Mouse (Mus musculus) layer of hippocampus, postnatal 10 days (tissue): Measurements from ENCODE around the gene Cemip2. TPM values are rescaled to one million over a fixed set of nuclear protein-coding genes. Genes with fewer than 3 reads are reported as not detected.
A peak's percentile ranks its signal among the peaks of the same experiment; 100 is the strongest.

Experiments used
- DNase-seq, 2 experiments: peaks; one replicate each; pipeline ENCODE4 v3.0.0; 2021; ENCODE audit warnings: low spot score in 2 of 2
- total RNA-seq, 2 experiments: library from RNA; stranded (reverse); gene quantifications; 2 replicates each; pipeline ENCODE4 v1.2.3; 2021

Cemip2 gene
- total RNA-seq, 2 experiments from 2014 or later: 18.5 to 22.9 TPM

DNA sequence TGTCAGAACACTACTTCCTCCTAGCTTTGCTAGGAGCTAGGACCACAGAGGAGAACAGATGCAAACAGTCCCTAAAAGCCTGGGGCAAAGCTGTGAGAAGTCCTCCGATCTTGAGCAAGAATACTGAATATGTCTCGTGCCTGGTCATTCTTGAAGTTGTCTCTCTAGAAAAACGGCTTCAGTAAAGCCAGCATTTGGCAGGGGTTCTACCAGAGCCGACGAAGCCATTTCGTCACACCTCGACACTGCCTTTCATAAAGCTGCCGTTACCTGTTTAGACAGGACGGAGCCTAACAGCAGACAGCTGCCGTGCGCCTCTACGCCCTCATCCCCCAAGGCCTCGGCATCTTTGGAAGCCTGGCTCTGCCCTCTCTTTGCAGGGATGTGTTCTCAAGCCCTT, 35.4 kb downstream of the Cemip2 start:
- no peak for DNase-seq

DNA sequence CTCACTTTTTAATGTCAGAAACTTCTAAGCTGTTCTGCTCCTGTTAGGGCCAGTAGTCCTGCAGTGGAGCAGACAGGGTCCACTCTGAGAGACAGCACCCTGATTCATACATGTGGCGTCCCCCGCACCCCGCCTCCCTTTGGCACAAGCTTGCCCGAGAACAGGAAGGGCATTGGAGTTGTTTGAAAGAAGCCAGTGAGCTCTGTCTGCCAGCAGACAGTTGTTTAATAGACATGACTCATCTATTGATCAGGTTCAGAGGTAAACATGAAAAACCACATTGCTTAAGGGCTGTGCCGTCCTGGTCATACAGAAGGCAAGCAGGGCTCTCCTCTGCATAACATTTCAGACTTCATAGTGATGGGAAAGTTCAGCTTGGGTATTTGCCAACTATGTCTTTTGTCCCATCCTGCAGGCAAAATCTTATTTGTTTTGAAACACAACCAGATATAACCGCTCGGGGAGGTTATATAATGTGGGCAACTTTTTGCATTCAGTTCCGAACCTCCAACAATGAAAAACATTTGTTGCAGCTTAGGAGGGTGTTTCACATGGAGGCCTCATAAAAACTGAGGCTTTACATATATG, 36.4 kb downstream of the Cemip2 start:
- peak in 1 of 2 experiments; percentile 36 for DNase-seq

DNA sequence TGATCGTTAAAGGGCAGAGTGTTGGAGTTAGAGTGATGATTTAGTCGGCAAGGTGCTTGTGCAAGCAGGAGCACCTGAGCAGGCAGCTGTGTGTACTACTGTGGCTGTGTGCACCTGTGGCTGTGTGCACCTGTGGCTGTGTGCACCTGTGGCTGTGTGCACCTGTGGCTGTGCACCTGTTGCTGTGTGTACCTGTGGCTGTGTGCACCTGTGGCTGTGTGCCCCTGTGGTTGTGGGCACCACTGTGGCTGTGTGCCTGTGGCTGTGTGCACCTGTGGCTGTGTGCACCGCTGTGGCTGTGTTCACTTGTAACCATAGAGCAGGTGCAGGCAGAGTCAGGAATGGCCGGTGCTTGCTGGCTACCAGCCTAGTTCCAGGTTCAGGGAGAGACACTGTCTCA, 38.1 kb downstream of the Cemip2 start:
- no peak for DNase-seq

DNA sequence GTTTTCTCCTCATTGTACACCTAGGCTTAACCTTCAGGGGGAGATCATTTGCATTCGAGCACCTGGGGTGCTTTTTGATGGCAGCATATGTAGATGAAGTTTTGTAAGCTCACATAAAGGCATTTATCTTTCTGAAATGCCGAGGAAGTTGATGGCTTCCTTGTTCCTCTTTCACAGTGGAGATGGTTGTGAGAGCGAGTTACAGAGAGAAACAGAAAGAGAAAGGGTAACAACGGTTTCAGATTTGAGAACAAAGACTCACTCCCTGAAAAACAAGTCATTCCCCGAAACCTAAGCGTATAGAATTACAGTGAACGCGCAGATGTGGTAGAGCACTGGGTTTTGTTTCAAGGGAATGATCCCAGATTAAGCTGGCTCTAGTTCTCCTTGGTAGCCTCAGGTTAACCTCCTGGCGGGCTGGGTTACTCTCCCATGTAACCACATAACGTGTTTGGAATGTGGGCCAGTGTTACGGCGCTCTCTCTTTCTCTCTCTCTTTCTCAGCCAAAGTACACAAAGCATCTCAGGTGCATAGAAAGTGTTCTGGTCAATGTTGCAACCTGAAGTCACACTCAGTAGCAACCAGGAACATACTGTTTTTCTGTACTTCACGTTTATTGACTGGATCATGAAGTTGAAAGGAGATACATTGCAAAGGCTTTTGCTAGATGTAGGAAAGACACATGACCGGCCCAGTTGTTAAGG, 40.0 kb downstream of the Cemip2 start:
- no peak for DNase-seq

DNA sequence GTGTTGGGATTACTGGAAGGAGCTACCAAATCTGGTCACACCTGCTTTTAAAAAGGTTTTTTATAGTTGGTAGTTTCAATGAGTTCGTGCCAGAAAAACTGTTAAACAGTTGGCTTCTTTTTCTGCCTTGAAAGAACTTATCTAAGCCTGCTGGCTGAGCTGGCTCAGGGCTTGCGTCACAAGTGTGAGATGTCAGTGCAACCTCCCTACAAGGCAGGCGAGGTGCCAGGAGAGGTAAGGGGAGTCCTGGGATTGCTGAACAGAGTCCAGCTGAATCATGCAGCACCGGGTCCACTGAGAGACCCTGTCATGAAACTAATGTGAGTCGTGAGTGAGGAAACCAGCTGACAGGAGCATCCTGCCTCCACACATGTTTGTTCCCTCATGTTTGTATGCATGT, 41.4 kb downstream of the Cemip2 start:
- no peak for DNase-seq

DNA sequence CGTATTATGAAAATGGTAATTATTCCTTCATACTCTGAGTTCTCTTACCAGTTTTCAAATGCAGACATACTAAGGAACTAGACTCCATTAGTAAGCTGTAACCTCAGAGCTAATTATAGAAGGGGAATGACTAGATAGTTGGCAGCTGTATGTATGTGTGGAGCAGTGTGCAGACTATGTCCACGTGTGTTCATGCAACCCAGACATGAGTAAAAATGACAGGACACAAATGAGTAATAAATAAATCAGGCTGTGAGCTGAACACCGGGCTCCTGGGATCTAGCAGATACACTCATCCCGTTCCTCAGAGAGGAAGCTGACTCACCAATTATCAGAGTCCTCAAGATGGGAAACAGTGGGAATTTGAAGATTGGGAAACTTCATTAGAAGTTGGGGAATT, 42.0 kb downstream of the Cemip2 start:
- no peak for DNase-seq

DNA sequence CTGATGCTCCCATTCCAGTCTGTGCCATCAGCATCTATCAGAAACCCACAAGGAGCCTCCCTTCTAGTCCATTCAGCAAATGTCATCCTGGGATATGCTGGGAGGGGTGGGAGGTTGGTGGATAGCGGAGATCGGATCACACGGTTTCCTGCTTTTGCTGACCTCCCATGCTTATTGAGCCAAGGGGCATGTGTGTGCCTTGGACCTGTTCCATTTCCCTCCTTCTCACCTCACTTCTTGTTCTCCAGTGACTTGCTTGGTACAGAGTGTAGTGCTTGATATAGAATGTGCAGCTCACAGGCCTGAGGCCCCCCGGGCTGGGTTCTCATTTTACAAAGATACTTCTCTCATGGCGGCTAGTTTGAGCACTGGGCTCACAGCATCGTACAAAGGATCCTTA, 43.7 kb downstream of the Cemip2 start:
- DNase-seq: no peak

DNA sequence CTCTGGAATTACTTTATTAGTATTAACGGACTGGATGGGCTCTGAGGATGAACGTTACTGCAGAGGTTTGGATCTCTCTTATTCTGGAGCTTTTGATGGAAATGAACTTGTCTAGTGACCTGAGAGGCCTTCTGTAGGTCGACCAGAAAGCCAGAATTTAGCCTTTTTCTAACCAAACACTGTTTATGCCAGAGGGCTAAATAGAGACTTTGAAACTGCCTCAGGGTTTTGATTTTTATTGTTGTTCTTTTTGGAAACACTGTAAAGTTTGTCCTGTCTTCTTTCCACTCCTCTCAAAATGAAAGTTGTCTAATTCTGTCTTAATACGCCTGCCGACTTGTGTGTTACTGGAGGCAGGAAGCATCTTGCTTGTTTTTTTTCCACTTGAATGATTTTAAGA, 46.0 kb downstream of the Cemip2 start:
- DNase-seq: no peak

DNA sequence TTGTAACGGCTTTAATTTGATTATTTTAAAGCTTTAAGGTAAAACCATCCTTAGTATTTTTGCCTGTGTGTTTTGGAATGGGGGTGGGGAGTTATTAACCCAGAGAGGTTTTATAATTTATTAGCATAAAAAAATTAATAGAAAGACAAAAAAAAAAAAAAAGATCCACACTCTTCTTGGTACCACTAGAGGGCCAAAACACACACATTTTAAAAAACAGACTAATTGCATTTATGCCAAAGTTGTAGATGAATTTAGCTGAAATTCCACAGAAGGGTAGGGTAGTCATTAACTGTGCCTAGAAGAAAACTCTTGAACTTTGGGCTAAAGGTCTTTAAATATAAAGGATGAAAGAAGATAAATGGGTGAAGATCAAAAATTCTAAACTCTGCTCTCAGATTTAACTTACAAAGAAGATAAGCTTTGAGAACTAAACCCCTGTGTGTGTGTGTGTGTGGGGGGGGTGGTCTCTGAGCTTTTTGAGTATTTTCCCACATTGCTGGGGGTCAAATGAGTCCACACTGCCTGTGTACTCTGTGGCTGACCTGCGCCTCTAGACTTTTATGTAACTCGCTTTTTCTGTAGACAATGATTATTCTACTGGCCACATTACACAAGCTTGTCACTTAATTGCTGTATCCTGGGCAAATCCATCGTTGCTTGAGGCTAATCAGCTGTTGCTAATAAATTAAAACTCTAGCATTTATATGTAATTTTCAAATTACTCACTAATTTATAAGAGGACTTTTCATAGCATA, 47.2 kb downstream of the Cemip2 start:
- no peak for DNase-seq

DNA sequence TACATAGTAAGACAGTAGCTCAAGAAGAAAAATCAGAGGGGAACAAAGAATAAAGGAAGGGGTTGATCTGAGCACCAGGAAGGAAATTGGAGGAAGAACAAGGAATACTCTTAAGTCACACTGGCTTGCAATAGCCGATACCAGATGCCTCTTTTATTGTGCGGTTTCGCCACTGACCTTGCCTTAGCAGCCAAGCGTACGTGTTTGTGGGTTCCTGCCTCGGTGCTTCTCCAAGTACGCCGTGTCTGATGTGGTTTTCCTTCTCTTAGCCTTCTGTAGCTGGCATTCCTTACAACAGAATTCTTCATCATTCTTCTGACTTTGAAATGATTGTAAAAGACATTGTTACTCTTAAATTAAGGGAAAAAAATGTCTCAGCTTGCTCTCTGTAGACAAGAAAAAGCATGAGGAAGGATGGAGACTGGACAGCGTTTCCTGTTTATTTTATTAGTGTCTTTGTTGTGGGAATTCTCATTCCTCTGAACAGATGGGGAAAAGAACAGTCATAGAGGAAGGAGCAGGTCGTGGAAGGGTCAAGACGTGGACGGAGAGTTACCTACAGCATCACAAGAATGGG, 55.4 kb downstream of the Cemip2 start:
- no peak for DNase-seq

DNA sequence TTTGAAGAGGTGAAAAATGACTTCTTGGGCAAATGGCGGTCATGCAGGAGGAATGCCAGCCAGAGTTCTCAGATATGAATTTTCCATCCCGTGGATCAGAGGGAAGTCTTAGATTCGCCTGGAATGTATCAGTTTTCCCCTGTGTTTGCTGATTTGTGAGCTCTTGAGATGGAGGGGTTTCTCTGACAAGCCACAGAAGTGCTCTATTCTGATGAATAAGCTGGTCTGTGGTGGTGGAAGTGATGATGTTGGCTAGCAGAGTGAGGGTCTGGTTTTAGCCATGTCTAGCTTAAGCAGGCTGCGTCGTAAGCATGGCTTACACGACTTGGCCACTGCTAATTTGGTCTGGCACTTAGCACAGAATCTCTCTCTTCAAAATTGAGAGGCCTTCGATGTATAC, 56.8 kb downstream of the Cemip2 start:
- no peak for DNase-seq

DNA sequence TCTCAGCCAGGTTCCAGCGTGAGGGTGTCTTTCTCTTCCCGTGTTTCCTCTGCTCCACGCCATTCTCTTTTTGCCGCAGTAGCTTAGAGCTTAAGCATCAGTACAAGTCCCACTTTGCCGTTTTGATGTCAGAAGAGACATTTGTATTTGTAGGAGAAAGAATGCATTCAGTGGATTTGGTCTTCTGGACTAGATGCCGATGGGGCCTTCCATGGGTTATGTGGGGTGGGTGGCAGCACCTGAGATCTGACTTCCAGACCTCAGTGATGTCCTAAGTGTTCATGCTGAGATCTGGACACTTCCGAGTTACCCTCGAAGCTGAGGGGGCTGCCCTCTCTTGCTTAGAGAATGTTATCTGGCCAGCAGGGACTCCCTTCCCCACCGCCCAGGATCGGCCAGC, 72.6 kb downstream of the Cemip2 start:
- DNase-seq: no peak

DNA sequence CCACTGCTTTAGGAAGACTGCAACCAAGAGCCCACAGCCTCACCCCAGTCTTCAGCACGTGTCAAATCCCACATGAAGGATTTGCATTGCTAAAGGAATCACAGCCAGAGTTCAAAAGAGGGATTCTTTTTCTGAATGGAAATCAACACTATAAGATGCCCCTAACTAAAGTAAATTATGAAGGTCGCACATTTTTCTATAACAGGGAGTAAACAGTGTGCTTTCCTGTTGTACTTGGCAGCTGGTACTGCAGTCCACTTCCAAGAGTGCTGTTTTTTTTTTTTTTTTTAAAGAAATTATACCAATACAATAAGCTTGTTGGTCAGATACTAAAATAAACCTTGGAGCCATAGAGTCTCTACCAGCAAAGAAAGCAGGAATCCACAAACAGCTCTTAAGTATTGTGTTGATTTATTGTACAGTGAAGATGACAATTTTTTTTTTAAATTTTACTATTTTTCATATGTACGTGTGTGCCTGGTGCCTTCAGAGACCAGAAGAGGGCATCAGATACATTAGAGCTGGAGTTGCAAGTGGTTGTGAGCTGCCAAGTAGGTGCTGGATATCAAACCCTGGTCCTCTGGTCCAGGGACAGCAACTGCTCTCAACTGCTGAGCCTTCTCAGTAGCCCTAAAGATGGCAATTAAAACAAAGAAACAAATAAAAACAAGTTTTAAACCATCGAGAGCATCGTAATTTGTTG, 76.5 kb downstream of the Cemip2 start:
- no peak for DNase-seq

DNA sequence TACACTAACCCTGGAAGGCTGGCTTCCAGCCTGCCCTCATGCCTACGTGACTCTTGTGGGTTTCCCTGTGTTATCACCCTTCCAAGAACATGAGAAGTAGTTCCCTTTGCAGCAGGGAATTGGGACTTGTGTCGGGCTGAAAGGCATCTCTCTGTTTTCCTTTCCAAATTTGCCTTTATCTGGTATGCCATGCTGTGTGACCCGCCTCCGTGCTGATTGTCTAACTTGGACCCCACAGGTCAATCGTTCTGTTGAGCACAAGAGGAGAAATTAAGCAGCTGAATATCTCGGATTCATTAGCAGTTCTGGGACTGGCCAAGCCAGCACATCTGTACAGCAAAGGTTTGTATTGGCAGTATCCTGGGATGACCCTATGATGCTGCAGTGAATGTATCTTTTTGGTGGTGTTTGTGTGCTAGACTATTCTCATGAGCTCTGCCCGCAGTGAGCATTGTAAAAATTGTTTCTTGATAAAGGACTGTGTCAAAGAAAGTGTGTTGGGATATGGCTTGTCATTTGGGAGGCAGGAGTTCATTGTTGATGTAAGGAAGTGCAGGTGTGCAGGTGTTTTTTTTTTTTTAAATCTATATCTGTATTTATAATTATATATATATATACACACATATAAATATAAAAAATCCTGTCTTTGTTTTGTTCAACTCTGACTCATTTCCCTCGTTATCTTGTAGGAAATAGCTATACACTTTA, 77.4 kb downstream of the Cemip2 start:
- DNase-seq: no peak

DNA sequence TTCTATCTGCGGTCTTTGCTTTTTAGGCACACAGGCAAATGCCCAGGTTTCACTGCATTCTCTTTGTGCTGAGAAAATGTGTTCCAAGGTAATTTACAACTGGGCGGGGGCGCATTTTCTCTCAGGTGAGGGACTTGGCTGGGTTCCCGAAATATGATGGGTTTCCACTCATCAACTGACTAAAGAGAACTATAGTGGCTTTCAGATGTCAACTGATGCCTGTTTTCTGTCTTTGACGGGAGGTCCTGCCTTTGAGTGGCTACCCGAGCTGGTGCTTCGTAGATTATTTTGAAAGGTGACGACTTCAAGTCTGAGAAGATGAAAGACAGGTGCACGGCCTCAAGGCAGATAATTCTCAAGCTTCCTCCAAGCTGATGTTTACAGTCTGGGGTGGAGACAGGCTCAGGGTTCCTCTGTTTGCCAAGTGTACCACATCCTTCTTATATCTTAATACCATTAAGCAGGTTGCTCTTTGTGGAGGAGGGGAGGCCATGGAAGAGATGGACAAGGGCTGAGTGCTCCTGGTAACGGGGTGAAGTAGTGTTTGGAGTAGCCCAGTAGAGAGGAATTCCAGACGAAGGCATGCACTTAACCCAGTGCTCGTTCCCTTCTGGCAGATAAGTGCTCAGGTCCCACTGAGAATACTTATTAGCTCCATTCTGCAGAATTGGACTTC, 80.8 kb downstream of the Cemip2 start:
- DNase-seq: no peak

DNA sequence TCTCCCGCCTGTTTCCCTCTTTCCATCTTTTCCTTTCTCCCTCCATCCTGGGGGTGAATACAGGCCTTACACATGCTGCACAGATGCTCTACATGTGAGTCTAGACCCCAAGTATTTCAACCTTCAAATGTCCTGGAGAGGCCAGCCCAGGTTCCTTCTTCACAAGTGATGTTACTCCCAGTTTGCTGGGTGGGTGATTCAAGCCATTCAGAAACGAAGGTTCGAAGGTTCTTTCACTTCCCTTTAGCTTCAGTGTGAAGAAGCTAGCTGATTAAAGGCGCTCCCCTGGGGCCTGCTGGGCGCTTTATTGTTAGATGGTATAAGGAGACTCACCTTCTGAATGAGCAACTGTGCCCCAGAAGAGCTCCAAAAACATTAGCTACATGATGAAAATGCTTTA, 82.0 kb downstream of the Cemip2 start:
- no peak for DNase-seq

DNA sequence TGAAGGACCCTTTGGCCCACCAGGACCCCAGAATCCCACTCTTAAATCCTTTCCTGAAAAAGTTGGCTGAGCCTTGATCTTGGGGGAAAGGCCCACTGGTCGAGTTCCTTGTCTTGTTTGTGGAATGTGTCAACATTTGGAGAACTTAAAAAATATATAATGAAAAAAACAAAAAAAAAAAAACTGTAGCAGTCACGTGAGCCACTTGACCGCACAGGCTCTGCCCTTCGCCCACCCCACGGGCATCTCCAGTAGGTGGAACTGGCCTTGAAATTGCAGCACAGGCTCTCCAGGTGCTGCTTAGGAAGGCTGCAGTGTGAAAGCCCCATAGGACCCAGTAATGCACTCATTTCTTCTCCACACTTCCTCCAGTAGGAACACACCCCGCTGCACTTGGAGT, 82.8 kb downstream of the Cemip2 start:
- DNase-seq: no peak

DNA sequence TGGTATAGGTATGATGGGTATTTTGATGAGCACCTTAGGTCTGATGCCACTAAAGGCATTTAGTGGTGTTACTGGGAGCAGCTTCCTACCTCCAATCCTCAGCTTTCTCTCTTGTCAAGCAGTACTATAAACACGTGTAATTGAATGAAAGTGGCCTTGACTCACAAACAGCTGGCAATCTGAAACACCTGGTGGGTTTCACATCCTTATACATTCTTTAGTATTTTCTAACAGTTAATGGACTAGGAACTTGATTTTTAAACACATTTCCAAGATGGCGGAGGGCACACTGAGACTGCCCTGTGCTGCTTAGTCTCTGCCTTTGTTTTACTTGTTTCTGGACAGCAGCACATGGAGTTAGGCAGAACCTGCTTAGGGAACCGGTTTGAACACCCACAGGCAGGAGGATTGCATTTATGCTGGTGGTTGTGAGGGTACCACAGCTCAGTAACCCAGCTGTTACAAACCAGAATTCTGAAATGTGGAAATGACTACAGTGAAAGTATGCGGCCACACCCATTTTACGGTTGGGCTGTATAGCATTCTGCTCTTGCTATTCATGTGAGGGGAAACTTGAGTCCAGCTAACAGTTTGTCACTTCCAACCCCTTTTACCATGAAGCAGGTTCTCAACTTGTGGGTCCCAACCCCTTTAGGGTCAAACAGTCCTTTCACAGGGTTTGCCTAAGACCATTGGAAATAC, 84.3 kb downstream of the Cemip2 start:
- DNase-seq: no peak

DNA sequence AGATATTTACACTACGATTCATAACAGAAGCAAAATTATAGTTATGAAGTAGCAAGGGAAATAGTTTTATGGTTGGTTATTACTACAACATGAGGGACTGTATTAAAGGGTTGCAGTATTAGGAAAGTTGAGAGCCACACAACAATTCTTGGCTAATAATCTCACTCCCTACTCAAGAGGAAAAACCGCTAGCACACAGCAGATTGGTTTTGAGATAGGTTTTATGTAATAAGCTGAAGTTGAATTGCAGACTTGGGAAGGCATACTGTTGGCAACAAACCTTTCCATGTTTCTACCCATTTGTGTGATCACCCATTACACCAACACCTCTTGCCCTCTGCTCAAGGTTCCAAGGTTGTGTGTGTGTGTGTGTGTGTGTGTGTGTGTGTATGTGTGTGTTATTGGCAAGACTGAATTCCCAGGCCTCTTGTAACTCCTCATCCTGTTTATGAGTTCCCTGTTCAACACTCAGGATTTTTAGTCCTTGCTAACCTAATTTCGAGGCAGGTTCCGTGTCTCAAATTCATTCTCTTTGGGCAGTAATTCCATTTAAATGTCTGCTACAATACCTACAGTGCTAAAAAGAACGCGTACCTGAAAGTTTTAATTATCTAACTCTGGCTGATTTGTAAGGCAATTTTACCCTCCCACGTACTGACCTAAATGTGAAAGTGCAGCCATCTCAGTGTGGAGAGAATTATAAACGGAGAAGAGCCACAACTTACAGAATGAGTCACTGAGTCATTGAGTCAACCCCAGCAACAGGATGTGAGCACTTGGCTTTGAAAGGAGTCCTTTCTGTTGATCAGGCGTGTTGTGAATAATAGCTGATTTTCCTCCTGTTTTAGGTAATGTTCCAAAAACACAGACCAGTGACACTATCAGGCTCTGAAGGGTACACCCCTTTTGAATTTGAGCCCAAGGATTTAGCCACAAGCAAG, 85.1 kb downstream of the Cemip2 start:
- DNase-seq: no peak
